Mouse (Mus musculus): Measurements from ENCODE around the gene Gm20388.

- TF ChIP-seq CTCF (IDR thresholded peaks at IDR 0.05; ENCODE audit: control insufficient read depth, insufficient read depth, low read length), result no peak
- no peak for TF ChIP-seq POLR2A (IDR thresholded peaks at IDR 0.05; ENCODE audit: borderline replicate concordance, control insufficient read depth, low read depth, low read length)
Measured at GRCm38 (mm10) chr8:121758470-121758869, 1847.8 kb downstream of the Gm20388 start.

Data from bone marrow, adult 2 months (tissue).